Mouse (Mus musculus) lung, postnatal 0 days (tissue): ENCODE measurements around the gene Plagl1.

ENCODE experiments used
- CTCF ChIP-seq: IDR thresholded peaks from 2 replicates; pipeline ENCODE4 v1.5.1; 2016; ENCODE audit warnings: antibody characterized with exemption, mild to moderate bottlenecking
- EP300 ChIP-seq: IDR thresholded peaks from 2 replicates; pipeline ENCODE4 v1.6.1; 2016; ENCODE audit warnings: antibody characterized with exemption, mild to moderate bottlenecking, control low read depth

DNA sequence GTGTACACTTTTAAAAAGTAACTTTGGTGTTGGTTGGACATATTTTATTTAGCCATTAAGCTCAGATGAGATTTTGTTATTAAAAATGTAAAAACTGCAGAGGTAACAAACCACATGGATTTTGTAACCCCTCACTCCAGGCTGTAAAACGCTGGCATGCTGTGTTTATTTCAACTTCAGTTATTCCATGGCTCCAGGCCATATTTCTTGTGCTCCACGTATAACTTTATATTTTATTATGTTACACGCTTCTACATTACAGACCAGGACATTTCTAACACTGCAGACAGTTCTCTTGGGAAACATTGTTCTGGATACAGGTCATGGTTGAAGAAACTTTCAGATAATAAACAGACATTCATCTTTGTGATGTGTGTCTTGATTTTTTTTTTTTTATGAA is 32.7 kb downstream of the Plagl1 start:
- TF ChIP-seq CTCF: no peak
- 0 out of 2 replicates have a peak, but pooled peaks have one; percentile 10 for TF ChIP-seq EP300
